Mouse (Mus musculus) stomach, embryonic 14.5 days (tissue): ENCODE measurements around the gene Cd96. TPM values are rescaled to one million over a fixed set of nuclear protein-coding genes. Genes with fewer than 3 reads are reported as not detected.
"Not testable (repeated sequence)": the region's sequence is repeated elsewhere in the genome, so short reads cannot be mapped to it uniquely, and the experiment has no call there.

Experiments
- ATAC-seq: fragments of 200-750 bp; cut with Nextera tagmentation; 2 replicates; pipeline ENCODE4 v1.8.0; 2017; ENCODE audit warnings: low read depth, moderate TSS enrichment; ENCODE audit not compliant: insufficient number of reproducible peaks, insufficient read depth, low FRiP score
- H3K27ac ChIP-seq: fragments of 300-500 bp; sonication (generic); 2 replicates; pipeline ENCODE4 v1.5.1; 2014; ENCODE audit warnings: mild to moderate bottlenecking, low read length, moderate library complexity, mixed read lengths
- H3K27me3 ChIP-seq: fragments of 300-500 bp; sonication (generic); 2 replicates; pipeline ENCODE4 v1.6.1; 2014; ENCODE audit warnings: low read length, control low read depth, mixed read lengths; ENCODE audit not compliant: control insufficient read depth, insufficient read depth
- H3K36me3 ChIP-seq: fragments of 300-500 bp; sonication (generic); 2 replicates; pipeline ENCODE4 v1.6.1; 2014; ENCODE audit warnings: mild to moderate bottlenecking, control low read depth, low read length, moderate library complexity, mixed read lengths; ENCODE audit not compliant: control insufficient read depth, insufficient read depth
- H3K4me1 ChIP-seq: fragments of 300-500 bp; sonication (generic); 2 replicates; pipeline ENCODE4 v1.6.1; 2014; ENCODE audit warnings: low read length, control low read depth, mixed read lengths; ENCODE audit not compliant: control insufficient read depth, insufficient read depth
- H3K4me2 ChIP-seq: fragments of 300-500 bp; sonication (generic); replicated peaks from 2 replicates; pipeline ENCODE4 v1.6.1; 2014; ENCODE audit warnings: low read depth, low read length, control low read depth
- H3K4me3 ChIP-seq: fragments of 300-500 bp; sonication (generic); 2 replicates; pipeline ENCODE4 v1.5.1; 2014; ENCODE audit warnings: low read depth, low read length, control low read depth
- H3K9ac ChIP-seq: fragments of 300-500 bp; sonication (generic); replicated peaks from 2 replicates; pipeline ENCODE4 v1.6.1; 2014; ENCODE audit warnings: low read depth, mild to moderate bottlenecking, control low read depth, low read length, moderate library complexity, mixed read lengths
- H3K9me3 ChIP-seq: fragments of 300-500 bp; sonication (generic); 2 replicates; pipeline ENCODE4 v1.6.1; 2016; ENCODE audit warnings: low read depth, low read length, control low read depth; ENCODE audit not compliant: control insufficient read depth
- WGBS: fragments of 180-500 bp; shearing (Covaris S2); extraction: QIAGEN DNeasy Blood & Tissue Kit; methylation state at CpG from one replicate; pipeline ENCODE4 v1.1.7; 2014; 5-methylcytosine and 5-hydroxymethylcytosine counted together
- polyA plus RNA-seq: library from polyadenylated mRNA; unstranded; fragments of >200 nt; fragmentation: Nextera tagmentation; extraction: Ambion mirVana; gene quantifications from 2 replicates; pipeline ENCODE4 v1.2.1, GENCODE M21; 2014

Gene Cd96
- polyA plus RNA-seq: 0.19 TPM in 1 of 2 replicates, not detected in the other

- WGBS: 72% methylated on average over 10 of the region's 10 CpGs
- no peaks in the 10 kb centered on the region for H3K36me3 ChIP-seq
- H3K4me3 ChIP-seq: no peak within 1 kb of the TSS
- H3K9ac ChIP-seq: no peak within 1 kb of the TSS
- H3K4me2 ChIP-seq: no peak within 1 kb of the TSS
- H3K9me3 ChIP-seq: no peaks in the 10 kb centered on the region
- H3K4me1 ChIP-seq: no peaks in the 10 kb centered on the region
- no peaks in the 10 kb centered on the region for H3K27me3 ChIP-seq
- ATAC-seq: no peak
- no peak within 1 kb of the TSS for H3K27ac ChIP-seq
These were observed at the start of gene Cd96 for GRCm38 (mm10) chr16:46120020-46120419. TSS of gene Cd96 (minus strand) at chr16:46120251.

- Histone ChIP-seq H3K4me2 (no peak overlapping the region), H3K9ac (no peak overlapping the region), H3K36me3 (no peaks in the 10 kb centered on the region), H3K4me3 (no peak overlapping the region), H3K4me1 (no peaks in the 10 kb centered on the region), H3K27ac (no peak overlapping the region), H3K9me3 (no peaks in the 10 kb centered on the region), H3K27me3 (no peaks in the 10 kb centered on the region)
- WGBS: 69% methylated on average over 3 of the region's 3 CpGs
- no peak for ATAC-seq
These were observed 46.9 kb upstream of the Cd96 start for GRCm38 (mm10) chr16:46166971-46167370.

- no peak overlapping the region for H3K4me3 ChIP-seq
- no peak overlapping the region for H3K4me2 ChIP-seq
- no peak overlapping the region for H3K9ac ChIP-seq
- no peak for ATAC-seq
- H3K36me3 ChIP-seq: no peaks in the 10 kb centered on the region
- 86% methylated on average over 4 of the region's 4 CpGs for WGBS
- H3K9me3 ChIP-seq: no peaks in the 10 kb centered on the region
- H3K27ac ChIP-seq: no peak overlapping the region
- H3K27me3 ChIP-seq: no peaks in the 10 kb centered on the region
- no peaks in the 10 kb centered on the region for H3K4me1 ChIP-seq
These were observed 45.3 kb upstream of the Cd96 start for GRCm38 (mm10) chr16:46165305-46165704.

GRCm38 (mm10) chr16:46154832-46155231 is 34.8 kb upstream of the Cd96 start, which contains the start of gene Gm4737:
TSS of gene Gm4737 (minus strand) at chr16:46155077.
- H3K4me2 ChIP-seq, H3K4me1 ChIP-seq, ATAC-seq, H3K4me3 ChIP-seq, H3K36me3 ChIP-seq, H3K9me3 ChIP-seq, H3K27ac ChIP-seq, H3K9ac ChIP-seq, H3K27me3 ChIP-seq: not testable (repeated sequence)
- 97% methylated on average over 8 of the region's 16 CpGs for WGBS

GRCm38 (mm10) chr16:46151141-46151540 is 31.1 kb upstream of the Cd96 start:
- Histone ChIP-seq H3K9me3 (no peaks in the 10 kb centered on the region), H3K4me3 (no peak overlapping the region), H3K27ac (no peak overlapping the region), H3K9ac (no peak overlapping the region), H3K4me2 (no peak overlapping the region), H3K4me1 (no peaks in the 10 kb centered on the region), H3K27me3 (no peaks in the 10 kb centered on the region), H3K36me3 (no peaks in the 10 kb centered on the region)
- ATAC-seq: no peak

GRCm38 (mm10) chr16:46148661-46149341 is 28.8 kb upstream of the Cd96 start:
- no peaks in the 10 kb centered on the region for H3K4me1 ChIP-seq
- no peak for ATAC-seq
- no peak overlapping the region for H3K27ac ChIP-seq
- no peaks in the 10 kb centered on the region for H3K9me3 ChIP-seq
- WGBS: 67% methylated on average over 3 of the region's 3 CpGs
- no peak overlapping the region for H3K4me2 ChIP-seq
- no peak overlapping the region for H3K9ac ChIP-seq
- H3K27me3 ChIP-seq: no peaks in the 10 kb centered on the region
- H3K36me3 ChIP-seq: no peaks in the 10 kb centered on the region
- no peak overlapping the region for H3K4me3 ChIP-seq

- 30% methylated on average over 3 of the region's 3 CpGs for WGBS
- Histone ChIP-seq H3K4me1 (no peaks in the 10 kb centered on the region), H3K27me3 (no peaks in the 10 kb centered on the region), H3K4me3 (no peak overlapping the region), H3K9ac (no peak overlapping the region), H3K27ac (no peak overlapping the region), H3K4me2 (no peak overlapping the region), H3K36me3 (no peaks in the 10 kb centered on the region), H3K9me3 (no peaks in the 10 kb centered on the region)
- ATAC-seq: no peak
These were observed 26.9 kb upstream of the Cd96 start for GRCm38 (mm10) chr16:46146962-46147361.

- no peak overlapping the region for H3K27ac ChIP-seq
- no peak for ATAC-seq
- H3K9ac ChIP-seq: no peak overlapping the region
- H3K9me3 ChIP-seq: no peaks in the 10 kb centered on the region
- H3K27me3 ChIP-seq: no peaks in the 10 kb centered on the region
- H3K36me3 ChIP-seq: no peaks in the 10 kb centered on the region
- no peak overlapping the region for H3K4me3 ChIP-seq
- H3K4me1 ChIP-seq: no peaks in the 10 kb centered on the region
- H3K4me2 ChIP-seq: no peak overlapping the region
These were observed 2.2 kb upstream of the Cd96 start for GRCm38 (mm10) chr16:46122238-46122637.

- 17% methylated on average over 2 of the region's 2 CpGs for WGBS
- no peak overlapping the region for H3K4me3 ChIP-seq
- H3K9me3 ChIP-seq: no peaks in the 10 kb centered on the region
- ATAC-seq: no peak
- no peaks in the 10 kb centered on the region for H3K36me3 ChIP-seq
- H3K4me2 ChIP-seq: no peak overlapping the region
- no peak overlapping the region for H3K9ac ChIP-seq
- no peak overlapping the region for H3K27ac ChIP-seq
- no peaks in the 10 kb centered on the region for H3K27me3 ChIP-seq
- no peaks in the 10 kb centered on the region for H3K4me1 ChIP-seq
These were observed 1.4 kb upstream of the Cd96 start for GRCm38 (mm10) chr16:46121420-46121819.
